ENCODE assay signal across 12 mouse cellular contexts in the genomic region with DNA sequence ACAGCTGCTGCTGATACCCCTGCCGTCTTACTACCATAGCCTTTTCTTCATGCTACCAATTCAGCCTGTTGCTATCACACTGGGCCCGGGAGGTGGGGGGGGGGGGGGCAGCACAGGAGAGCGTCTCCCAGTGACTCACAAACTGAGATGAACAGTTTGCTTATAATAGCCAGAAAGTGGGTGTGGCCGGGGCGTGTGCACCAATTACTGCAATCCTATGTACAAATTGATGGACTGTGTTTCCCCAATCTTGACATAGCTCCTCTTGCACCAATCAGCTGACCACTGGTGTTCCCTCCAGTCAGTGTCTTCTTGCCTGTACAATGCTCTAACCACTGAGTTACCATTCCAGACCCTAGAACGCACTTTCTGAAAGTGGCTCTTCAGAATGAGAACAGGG.
"Had no signal": no experiment of that assay in that cellular context is flagged by ENCODE, and none has a peak within 500 bp of the region (broad histone marks: within the 10 kb centered on the region; RNA-seq: fewer than 3 reads in every experiment).

No protein-coding gene starts in this region.

- DNase-seq: kidney, adult 2 months; kidney, postnatal 36 days; layer of hippocampus, adult 9-11 months; layer of hippocampus, postnatal 36 days; liver; right cerebral cortex, adult 18-20 months; right cerebral cortex, postnatal 25 days had no signal

- H3K36me3 ChIP-seq: limb, embryonic 12.5 days; midbrain, embryonic 10.5 days; neural tube, embryonic 13.5 days had no signal

- H3K9ac ChIP-seq: limb, embryonic 12.5 days; liver, embryonic 14.5 days; neural tube, embryonic 13.5 days had no signal

- H3K27me3 ChIP-seq: limb, embryonic 12.5 days; neural tube, embryonic 13.5 days had no signal

- H3K9me3 ChIP-seq: limb, embryonic 12.5 days; midbrain, embryonic 10.5 days; neural tube, embryonic 13.5 days had no signal

- H3K27ac ChIP-seq: limb, embryonic 12.5 days; liver, embryonic 14.5 days; midbrain, embryonic 10.5 days; neural tube, embryonic 13.5 days had no signal

- ATAC-seq: intestine, embryonic 16.5 days had no signal

- H3K4me2 ChIP-seq: limb, embryonic 12.5 days; neural tube, embryonic 13.5 days had no signal

- H3K4me3 ChIP-seq: limb, embryonic 12.5 days; midbrain, embryonic 10.5 days; neural tube, embryonic 13.5 days had no signal
